Mouse (Mus musculus) adrenal gland, postnatal 4 days (tissue): Measurements from ENCODE around the gene Wnt9a. TPM values are rescaled to one million over a fixed set of nuclear protein-coding genes. Genes with fewer than 3 reads are reported as not detected.
"Not testable (repeated sequence)": the region's sequence is repeated elsewhere in the genome, so short reads cannot be mapped to it uniquely, and the experiment has no call there.

ENCODE experiments used
- DNase-seq, 2 experiments: peaks; one replicate each; pipeline ENCODE4 v3.0.0; 2021 to 2022; ENCODE audit warnings: low spot score in 2 of 2, mixed read lengths in 2 of 2
- total RNA-seq, 2 experiments: library from RNA; stranded (reverse); gene quantifications; 2 replicates each; pipeline ENCODE4 v1.2.3; 2021

Wnt9a gene
- total RNA-seq, 2 experiments from 2014 or later: 1.9 to 2.5 TPM

DNA sequence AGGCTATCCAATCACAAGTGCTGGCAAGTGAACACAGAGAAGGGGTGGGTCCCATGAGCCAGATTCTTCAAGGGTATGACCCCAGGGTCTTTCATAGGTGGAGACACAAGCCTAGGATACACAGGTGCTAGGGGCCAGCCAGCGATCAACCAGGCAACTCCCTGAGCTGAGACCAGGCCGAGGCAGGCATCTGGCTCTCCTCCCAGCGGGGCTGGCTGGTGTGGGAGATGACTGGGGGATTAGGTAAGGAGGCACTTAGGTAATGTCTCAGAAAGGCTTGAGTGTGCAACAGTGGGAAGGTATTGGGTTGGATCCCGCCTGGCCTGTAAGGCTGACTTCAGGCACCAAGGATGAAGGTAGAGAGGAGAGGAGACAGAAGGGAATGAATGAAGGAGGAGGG is 28.4 kb downstream of the Wnt9a start:
- DNase-seq: no peak

DNA sequence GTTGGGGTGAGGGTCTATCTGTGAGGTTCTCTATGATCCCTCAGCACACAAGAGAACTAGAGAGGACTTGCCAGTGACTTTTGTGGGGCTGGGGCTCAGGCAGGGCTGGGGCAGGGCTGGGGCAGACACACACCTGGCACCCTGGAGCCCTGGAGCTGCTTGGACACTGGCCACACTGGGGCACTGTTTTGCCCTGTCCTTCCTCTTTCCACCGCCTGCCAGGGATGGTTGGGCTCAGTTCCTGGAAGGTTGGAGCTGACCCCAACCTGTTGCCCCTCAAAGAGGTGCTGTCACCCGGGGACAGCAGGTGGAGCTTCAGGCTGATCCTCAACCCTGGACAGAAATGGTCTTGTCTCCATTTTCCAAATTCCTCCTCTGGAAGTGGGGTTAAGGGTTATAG is 29.2 kb downstream of the Wnt9a start:
- no peak for DNase-seq

DNA sequence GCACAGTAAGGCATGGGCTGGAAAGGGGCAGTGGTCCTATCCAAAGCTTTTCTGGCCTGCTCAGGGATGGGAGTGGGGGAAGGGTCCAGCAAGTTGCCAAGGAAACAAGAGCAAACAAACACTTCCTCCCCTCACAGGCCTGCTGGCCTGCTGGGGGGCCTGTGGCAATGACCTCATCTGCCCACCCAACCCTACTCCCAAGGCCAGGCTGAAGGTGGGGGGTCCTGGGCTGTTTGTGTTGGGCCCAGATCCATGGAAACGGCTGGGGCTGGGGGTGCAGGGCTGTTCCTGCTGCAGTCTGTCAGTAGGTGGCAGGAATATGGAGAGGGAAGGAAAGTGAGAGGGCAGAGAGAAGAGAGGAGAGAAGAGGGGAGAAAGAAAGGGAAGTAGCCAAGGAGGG is 29.7 kb downstream of the Wnt9a start:
- DNase-seq: no peak

DNA sequence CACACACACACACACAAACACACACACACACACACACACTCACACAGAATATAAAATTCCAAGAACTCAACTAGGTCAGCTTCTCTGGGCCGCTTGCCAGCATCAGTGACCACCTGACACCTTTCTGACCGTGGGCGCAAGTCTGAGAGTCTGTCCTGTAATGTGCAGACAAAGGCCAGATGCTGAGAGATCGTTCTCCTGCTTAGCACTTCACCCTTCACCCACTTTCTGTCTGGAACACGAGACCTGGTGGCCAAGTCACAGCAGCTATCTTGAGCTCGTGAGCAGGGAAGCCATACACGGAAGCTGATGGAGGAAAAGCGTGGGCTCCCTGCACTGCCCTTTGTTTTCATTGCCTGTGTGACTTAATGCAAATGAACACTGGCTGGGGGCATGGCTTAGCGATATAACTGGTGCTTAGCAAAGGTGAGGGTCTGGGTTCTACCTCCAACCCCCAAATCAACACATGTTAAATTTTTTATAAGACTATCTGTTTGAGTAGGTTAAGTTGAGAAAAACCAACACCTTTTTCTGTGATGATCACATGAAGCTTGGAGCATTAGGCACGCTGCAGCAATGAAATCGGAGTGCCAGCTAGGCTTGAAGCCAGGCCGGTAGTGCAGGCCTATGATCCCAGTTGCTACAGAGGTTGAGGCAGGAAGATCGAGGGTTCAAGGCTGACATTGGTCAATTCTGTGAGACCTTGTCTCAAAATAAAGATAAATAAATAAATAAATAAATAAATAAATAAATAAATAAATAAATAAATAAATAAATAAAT is 31.4 kb downstream of the Wnt9a start:
- no peak for DNase-seq

DNA sequence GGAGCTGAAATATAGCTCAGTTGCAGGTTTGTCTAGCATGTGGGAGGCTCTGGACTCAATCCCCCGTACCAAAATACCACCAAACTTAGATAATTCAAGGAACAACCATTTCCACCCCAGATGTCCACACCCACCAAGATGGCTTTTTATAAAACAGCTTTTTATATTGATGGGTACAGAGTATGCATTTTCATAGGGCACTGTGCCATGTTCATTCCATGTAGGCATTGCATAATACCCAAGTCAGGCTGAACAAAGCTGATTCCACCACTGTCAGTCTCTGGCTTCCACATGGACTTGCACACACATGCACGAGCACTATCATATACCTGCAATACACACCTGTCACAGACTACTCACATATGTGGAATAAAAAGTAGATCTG is 32.0 kb downstream of the Wnt9a start:
- DNase-seq: no peak

DNA sequence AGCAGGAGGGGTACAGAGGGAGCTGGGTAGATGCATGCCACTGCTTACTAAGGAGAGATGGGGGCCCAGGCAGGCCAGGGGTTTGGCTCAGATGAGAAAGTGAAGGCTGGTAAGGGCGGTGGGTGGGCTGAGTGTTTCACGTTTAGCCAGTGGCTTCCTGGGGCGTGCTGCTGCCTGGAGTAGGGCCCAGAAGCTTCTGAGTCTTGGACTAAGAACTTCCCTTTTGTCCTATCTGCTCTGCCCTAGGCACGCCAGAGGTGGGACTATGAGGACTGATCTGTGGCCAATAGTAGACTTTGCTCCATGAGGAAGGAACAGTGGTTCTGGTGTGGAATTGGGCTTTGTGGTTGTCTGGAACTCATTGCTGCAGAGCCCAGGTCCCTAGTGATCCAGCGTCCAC is 36.2 kb downstream of the Wnt9a start:
- no peak for DNase-seq

DNA sequence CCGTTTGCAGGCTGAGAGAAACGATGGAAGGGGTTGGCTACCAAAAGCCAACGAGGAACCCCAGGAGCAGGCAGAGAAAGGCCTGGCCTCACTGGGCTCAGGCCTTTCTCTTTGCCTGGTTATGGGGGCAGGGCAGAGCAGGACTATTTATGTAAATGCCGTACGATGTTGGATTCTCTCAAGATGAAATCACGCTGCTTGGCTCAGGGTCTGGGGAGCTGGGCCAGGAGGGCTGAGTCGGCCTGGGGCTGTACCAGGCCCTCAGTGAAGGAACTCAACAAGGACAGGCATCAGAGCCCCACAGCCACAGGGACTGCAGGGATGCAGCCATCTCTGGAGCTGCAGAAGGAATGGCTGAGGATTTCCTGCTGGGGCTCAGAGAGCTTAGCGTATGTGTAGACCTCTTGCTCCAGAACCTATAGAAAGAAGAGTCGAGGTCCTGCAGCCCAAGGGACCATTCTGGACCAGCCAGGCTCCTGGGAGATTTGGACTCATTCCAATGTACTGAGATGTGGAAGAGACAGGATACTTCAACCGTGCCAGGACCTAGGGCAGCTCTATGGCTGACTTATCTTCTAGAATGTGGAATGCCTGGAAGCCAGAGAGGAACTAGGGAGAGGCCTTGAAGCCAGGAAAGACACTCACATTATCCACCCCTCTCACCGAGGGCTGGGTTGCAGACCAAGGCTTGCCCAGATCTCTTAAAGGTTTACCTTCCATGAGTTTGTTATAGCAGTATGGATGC is 39.6 kb downstream of the Wnt9a start:
- no peak for DNase-seq

DNA sequence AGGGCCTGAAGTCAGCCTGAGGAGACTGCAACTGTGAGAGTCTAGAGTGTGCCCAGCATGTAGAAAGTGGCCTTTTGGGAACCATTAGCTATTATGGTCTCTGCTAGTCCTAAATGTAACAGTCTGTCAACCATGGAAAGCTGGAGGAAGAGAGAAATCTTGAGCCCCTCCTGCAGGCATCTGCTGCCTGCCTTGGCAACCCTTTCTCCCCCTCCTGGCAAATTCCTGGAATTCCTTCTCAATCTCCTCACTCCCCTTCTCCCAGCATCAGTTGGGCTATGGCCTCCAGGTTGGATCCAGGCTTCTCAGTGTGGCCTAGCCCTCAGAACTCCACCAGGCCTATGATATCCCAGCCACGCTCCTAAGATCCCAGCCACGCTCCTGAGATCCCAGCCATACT is 43.6 kb downstream of the Wnt9a start:
- DNase-seq: no peak

DNA sequence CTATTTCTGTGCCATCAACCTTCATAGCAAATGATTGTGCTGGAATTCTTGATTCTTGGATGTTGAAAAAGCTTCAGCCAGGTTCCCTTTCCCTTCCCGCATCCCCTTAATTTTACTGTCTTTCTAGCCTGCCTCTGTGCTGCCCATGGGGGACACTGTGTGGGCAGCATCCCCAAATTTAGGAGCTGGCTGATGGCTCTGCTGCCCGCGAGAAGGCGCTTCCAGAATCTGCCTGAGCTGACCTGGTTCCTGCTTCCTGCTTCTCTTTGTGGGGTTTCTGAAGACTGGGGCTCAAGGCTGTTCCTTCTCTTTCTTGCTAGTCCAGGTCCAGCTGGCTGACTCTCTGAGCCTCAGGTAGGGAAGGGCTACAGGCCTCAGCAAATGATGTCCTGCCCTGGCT is 48.1 kb downstream of the Wnt9a start:
- no peak for DNase-seq

DNA sequence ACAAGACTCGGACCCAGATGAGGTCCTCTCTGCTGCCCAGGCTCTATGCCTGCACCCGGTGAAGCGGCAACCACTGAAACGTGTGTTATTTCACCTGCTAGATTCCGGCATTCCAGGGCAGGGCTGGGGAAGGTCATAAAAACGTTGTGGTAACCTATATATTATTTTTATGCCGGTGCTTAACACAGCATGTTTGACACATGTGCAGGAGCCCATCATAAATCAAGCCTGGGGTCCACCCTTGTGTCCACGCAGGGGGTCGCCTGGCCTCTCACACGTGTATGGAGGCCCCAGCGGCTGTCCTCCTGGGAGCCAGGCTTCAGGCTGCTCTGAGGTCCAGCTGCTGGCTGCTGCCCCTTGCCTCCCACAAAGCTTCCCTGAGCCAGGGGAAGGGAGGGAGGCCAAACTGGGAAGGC is 50.2 kb downstream of the Wnt9a start:
- DNase-seq: no peak

DNA sequence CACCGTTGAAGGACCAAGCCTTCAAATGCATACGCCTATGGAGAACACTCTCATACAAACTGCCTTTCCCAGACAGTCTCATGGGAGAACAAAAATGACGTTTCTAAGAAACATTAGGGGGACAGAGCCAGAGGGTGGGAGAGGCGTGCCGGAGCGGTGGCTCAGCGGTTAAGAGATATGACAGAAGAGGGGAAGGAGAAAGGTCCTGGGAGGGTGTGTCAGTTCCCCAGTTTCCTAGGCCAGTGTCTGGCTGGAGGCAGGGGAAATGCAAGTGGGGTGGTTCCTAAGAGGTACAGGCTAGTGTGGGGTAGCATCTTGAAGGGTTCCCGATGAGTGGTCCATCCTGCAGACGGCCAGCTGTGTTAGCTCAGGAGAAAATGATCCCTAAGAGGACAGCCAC is 54.6 kb downstream of the Wnt9a start:
- DNase-seq: no peak

DNA sequence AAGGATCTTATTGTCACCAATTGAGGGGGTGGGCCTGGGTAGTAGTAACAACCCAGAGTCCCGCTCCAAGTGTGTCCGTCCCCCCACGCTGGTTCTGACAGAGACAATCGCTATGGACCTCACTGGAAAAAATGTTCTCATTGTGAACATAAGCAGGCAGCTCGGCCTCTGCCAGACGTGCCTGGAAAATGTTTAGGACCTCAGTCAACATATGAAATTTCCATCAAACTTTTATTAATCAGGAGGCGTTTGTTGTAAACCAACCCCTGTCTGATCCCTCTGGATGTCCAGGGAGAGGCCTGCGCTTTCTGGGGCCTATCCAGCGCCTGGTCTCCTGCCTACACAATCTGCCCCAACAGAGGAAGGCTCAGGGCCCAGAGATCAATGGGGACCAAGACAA is 57.3 kb downstream of the Wnt9a start:
- no peak for DNase-seq

DNA sequence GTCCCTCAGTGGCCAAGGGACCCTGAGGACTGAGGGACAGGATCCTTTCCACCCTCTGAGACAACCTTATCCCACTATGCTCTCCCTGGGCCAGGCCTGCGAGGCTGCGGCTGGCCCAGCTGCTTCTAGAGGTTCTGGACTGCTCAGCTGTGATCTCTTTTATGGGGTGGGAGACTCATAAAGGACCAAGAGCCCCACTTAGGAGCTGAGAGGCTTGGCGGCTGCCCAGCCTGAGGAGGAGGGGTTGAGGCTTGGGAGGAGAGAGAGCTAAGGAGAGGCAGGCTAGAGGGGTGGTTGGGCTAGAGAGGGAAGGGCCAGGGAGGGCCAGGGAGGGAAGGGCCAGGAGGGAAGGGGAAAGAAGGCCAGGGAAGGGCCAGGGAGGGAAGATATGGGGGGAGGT is 57.7 kb downstream of the Wnt9a start:
- DNase-seq: no peak

DNA sequence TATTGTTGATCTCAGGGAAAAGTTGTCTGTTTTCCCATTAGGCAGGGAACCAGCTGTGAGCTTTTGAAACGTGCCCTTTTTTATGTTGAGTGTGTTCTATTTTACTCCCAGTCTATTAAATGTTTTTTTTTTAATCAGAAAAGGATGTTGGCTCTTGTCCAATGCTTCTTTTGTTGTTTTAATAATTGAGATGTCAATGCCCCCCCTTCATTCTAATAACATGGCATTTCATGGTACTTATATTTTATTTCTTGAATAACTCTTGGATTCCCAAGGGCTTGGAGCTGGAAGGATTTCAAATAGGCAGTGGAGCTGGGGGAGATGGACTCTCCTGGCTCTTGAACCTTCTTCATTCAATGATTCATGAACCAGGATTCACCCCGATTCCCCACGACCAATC is 59.3 kb downstream of the Wnt9a start:
- no peak for DNase-seq

DNA sequence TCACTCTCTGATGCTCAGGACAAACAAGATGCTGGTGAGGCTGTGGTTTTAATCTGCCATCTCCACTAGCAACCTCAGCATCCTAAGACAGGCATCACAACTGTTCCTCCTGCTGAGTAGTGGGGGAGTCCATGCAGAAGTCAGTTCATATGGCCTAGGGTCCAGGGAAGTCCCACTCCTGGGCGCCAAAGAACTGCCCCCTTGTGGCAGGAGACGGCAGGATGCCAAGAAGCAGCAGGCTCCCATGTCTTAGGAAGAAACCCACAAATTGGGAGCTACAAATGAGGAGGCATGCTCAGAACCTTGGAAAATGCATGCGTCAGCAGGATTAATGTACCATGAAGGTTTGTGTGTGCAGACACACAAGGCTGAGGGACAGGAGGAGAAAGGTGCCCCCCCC is 59.9 kb downstream of the Wnt9a start:
- DNase-seq: no peak

DNA sequence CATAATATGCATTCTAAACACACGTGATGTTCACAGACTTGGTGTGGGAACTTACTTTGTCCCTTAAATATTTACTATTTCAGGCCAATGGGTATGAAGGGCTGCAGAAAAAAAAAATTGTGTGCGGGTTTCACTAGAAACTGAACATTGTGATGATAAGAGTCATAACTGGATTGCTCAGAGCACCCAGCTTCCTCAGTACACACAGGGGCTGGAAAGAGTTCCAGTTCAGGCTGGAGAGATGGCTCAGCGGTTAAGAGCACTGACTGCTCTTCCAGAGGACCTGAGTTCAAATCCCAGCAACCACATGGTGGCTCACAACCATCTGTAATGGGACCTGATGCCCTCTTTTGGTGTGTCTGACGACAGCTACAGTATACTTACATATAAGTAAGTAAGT is 61.2 kb downstream of the Wnt9a start:
- not testable (repeated sequence) for DNase-seq

DNA sequence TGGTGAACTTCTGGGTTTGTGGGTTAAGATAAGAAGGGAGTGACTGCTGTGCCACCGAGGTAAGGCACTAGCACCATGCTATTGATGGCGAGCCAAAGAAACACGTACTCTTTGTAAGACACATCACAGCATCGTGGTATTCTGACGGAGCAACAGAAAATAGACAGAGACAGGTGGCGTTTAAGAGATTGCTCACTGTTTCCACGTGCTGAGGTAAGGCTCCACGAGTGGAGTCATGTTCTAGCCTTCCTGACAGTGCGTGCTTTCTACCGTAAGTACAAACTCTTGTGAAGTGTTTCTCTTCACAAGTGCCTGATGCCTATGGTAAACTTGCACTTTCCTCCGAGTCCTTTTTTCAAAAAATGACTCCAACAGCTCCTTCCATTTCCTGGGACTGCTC is 63.1 kb downstream of the Wnt9a start:
- DNase-seq: no peak

DNA sequence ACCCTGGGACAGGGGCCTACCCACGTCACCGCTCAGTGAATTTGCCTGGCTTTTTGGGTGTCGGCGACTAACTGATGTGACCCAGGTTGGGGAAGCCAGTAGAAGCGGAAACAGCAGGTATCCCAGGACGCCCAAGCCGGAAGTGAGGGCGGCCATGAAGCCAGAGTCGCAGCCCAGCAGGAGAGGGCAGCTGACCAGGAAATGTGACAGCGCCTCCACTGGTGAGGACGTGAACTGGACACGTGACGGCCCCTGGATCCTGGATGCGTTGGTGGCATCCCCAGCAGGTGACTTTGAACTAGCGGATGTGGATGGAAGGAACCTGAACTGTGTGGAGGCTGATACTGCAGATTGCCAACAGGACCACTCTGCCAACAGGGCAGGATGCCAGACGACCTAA is 68.7 kb downstream of the Wnt9a start, which contains the start of gene Prss38:
Gene Prss38, minus strand, starts transcription at position 183 of the 400 bp plus-strand sequence.
- DNase-seq: no peak

DNA sequence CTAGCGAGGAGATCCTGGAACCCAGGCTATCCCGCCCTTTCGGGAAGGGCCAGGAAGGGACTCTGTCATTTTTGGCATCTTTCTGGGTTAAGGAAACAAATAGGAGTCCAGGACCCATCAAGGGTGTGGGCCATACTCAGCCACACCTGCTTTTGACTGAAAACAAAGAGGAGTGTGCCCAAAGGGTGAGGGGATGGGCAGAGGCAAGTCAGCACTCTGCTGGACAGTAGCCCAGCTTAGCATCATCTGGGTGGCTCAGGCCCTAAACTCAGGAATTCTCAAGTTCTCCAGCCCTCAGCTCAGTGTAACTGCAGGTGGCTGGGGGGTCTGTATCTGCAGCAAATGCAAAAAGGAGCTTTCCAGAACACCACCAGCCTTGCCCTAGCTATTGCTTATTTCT is 71.3 kb downstream of the Wnt9a start:
- DNase-seq: no peak

DNA sequence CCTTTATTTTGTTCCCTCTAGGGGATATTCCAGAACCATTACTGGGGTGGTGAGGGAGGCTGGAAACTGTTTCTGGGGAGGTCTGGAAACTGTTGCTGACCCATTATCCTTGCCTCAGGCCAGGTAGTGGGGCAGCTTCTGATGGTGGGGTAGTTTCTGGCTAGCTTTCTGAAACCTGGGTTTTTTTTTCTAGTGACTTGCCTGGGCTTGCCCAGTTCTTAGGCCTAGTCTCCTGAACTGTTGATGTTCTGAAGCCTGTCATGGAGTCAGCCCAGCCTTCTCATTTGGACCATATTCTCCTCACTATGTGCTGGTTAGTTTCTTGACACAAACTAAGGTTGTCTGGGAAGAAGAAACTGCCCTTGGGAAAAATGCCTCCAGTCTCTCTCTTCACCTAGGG is 72.8 kb downstream of the Wnt9a start:
- DNase-seq: no peak
